Mouse (Mus musculus) cerebellum, postnatal 4 days (tissue): Measurements from ENCODE around the gene Jmjd1c.

Experiments used
- DNase-seq, 2 experiments: peaks; one replicate each; pipeline ENCODE4 v3.0.0; 2022; ENCODE audit warnings: low spot score in 2 of 2, mixed read lengths in 1 of 2

Gene Jmjd1c

DNA sequence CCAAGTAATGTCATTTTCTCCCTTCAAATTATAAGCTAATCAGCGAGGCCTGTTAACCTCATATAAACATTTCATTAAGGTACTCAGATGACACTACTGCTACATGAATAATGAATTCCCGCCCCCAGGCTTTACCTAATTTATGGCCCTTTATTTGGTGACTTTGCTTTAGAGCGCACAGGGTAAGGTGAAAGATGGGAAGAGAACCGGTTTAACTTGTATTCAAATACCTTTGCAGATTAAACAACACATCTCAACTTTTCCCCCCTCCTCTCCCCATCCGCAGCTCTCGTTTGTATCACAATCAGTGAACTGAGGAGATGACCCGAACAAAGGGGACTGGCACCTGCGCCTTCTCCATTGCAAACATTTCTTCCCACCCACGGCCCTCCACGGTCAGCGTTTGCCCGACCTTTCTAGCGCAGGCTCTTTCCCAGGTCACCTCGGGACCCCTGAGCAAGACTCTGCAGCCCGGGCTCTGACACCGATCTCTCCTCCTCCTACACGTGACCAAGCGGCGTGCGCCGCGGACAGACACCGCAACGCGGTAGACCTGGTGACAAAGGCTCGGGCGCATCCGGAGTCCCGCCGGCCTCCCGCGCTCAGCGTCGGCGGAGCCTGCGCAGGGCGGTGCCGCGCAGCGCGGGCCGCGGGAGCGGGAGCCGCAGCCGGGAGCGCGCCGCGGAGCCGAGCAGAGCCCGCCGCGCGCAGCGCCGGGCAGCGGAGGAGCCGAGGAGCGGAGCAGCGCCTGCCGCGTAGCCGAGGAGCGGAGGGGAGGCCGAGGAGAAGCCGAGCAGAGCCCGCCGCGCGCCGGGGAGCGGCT lies at the start of gene Jmjd1c:
Gene Jmjd1c, plus strand, starts transcription at position 328 of the 823 bp plus-strand sequence.
- DNase-seq = peak; percentile 58 to 84

DNA sequence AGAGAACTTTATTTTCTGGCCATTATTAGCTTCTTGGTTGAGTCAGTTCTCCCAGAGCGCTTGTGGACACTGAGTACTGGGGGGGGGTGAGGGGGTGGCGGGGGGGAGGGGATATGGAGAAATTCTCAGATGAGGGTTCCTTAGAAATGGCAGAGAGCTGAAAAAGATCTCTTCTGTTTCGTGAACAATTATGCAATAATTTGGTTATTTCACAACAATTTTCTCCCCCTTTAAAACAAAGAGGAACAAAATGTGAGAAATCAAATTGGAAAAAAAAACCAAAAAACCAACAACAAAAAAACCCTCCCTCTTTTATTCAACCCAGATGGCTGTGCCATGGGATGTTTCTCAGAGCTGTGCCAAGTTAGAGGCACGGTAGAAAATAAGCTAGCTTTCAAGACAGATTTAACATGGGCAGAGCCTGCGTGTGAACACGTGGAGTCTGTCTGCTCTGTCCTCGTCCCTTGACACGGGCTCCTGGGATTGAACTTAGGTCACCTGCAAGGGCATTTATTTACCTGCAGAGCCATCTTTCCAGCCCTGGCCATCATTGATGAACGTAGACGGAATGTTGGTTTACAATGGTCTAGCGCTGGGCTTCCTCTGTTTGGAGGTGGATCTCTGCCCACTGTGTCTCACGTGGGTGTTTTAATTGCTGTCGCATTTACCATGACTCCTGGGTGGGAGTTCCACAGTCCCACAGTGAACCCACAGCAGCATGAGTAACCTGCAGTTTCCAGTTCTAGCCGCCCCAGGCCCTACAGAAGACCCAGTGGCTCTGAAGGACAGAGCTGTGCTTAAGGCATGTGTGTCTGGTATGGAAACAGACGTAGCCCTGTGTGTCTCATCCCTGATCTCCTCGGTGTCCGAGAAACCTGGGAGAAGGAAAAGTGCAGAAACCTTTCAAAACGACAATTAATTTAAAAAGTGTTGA lies 47.9 kb upstream of the Jmjd1c start:
- DNase-seq = no peak

DNA sequence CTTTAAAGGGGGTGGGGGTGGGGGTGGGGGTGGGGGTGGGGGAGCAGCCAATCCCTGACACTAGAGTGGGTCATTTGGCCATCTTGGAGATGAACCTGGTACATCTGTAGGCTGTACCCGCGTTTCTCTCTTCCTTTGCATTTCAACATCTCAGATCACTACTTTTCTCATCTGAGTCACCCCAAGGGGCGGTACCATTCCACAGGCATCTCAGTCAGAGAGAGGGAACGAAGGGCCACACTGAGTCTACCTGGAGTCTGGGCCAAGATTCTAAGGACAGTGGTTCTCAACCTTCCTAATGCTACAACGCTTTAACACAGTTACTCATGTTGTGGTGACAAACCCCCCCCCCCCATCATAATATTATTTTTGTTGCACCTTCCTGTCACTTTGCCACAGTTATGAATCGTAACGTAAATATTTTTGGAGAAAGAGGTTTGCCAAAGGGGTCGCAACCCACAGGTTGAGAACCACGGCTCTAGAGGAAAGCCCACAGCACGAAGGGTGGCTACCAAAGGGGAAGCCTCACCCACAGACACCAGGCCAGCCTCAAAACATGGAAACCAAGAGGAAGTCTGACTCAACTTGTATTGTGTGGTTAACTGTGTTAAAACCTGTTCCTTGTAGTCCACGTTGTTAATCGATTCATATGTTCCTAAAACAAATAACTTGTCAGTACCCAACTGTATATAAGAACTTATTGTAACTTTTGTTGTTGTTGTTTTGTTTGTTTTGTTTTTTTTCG lies 46.9 kb upstream of the Jmjd1c start:
- DNase-seq = no peak

DNA sequence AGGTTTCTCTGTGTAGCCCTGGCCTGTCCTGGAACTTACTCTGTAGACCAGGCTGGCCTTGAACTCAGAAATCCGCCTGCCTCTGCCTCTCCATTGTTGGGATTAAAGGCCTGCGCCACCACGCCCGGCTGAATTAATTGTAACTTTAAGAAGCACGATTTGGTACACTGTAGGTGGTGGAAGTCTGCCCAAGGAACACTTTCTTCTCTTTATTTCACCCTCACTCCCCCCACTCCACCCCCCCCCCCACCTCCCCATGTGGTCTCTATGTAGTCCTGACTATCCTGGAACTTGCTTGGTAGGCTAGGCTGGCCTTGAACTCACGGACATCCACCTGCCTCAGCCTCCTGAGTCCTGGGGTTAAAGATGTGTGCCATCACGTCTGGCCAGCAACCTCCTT lies 46.3 kb upstream of the Jmjd1c start:
- DNase-seq = no peak

DNA sequence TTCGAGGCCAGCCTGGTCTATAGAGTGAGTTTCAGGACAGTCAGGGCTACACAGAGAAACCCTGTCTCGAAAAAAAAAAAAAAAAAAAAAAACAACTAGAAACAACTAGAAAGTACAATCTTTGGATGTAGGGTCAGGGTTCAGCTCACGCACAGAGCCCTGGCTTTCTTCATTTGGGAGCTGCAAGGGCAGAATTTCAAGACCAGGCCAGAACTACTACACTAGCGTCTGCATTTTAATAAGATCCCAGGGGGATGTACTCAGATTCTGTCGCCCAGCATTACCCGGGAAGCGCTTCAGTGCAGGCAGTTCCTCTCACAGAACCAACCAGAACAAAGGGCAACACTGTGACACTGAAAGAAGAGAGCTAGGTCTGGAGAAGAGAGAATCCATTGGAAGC lies 45.2 kb upstream of the Jmjd1c start:
- DNase-seq = no peak

DNA sequence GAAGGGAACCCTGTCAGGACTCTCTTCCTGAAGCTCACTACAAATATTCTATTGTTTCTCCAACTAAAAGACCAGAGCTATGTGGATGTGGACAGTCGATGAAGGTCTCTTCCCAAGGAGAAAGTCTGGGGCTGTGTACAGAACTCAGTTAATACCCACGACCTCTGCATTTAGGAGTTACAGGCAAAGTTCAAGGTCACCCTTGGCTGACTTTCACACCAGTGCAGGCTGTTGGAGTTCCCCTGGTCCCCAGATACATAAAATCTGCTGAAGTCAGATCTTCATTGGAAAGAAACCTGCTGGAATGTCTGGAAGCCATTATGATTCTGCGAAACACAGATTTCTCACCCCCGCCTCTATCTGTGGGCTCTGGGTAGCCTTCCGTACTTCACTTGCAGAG lies 44.5 kb upstream of the Jmjd1c start:
- DNase-seq = no peak

DNA sequence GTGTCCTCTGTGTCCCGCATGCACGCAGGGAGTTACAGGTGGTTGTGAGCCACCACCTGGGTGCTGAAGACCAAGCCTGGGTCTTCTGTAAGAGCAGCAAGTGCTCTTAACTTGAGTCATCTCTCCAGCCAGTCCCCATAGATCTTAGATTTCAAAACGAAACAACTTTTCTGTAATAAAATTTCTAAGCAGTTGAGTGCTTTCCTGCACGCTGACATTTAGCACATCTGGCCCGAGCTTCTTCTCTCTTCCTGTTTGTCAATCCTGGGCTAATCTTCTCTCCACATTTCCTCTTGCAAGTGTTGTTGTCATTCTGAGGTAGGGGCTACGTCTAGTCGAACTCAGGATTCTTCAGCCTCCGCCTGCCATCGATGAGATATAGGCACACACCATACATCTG lies 43.5 kb upstream of the Jmjd1c start:
- DNase-seq = no peak

DNA sequence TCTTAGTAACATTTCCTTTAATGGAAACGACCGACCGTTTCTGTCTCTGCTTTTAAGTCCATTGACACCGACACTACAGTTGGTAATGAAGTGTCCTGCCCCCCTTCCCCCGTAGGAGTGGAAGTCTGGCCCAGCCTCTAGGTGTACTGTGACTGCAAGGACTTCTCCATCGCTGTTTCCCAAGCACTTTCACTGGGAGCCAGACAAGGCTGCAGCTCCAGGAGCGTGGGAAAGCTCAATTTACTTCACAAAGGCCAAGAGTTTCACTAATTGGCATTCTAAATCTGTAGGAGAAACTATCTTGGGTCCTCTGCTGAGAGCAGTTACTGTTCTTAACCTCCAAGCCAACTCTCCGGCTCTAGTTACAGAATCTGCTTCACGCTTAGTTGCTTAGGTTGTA lies 42.5 kb upstream of the Jmjd1c start:
- no peak for DNase-seq

DNA sequence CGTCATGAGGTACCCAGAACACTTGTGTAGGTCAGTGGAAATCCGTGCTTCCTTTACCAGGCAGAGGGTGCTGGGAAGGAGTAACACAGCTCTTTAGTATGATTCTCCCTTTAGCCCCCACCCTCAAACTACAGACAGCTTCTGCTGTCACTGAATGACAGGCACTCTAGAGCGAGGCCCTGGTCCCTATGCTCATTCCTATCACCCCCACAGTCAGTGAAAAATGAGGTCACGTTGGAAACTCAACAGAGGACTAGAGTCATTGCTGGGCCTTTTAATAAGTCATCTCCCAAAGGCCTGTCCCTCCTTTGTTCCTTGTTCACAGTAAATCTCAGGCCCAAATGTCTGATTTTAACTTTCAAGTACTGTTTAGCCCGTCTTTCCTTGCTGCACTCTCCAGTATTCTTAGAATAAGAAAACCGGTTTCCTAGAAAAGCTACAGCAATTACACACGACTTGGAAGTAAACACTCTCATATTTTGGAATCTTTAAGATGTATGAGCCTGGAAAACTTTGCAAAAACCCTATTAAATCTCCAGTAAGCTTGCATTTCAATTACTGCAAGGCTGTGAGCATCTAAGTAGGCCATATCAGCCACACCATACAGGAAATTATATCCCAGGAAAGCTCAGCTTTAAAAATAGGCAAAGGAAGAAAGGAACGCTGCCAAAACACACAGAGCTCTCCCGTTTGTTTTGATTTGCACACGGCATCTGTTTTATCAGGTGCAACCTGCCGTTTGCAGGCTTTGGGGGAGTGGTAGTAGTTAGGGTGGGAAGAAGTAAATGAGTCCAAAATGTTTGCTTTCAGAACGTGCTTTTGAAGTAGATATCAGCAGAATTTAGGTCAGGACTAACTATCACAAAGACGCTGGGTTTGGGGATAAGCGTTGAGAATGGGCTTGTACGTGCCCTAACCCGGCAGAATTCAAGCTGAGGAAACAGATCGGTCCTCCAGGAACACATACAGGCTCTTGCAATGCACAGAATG lies 39.8 kb upstream of the Jmjd1c start:
- DNase-seq = no peak

DNA sequence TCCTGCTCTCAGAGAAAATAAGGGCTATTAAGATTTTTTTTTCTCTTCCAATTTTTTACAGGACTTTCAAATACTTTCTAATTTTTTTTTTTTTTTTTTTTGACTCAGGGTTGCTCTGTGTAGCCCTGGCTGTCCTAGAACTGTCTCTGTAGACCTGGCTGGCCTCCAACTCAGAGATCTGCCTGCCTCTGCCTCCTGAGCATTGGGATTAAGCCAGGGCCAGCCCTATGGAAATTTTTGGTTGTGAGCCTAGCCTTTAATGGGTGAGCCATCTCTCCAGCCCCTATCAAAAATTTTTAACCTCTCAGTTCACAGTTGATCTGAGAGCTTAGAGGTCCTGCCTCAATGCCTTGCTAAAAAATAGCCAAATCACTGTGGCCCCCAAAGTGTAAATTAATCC lies 38.7 kb upstream of the Jmjd1c start:
- DNase-seq = no peak

DNA sequence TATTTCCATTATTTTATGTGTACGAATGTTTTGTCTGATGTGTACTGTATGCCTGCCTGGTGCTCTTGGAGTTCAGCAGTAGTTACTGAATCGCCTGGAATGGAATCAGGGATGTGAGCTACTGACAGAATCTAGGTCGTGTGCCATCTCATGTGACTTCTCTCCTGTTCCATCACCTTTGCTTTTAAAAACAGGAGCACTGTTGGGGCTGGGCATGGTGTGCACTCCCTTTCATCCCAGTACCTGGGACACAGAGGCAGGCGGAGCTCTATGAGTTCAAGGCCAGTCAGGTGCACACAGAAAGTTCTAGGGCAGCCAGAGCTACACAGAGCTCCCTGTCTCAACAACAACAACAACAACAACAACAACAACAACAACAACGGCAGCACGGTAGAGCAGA lies 38.2 kb upstream of the Jmjd1c start:
- no peak for DNase-seq

DNA sequence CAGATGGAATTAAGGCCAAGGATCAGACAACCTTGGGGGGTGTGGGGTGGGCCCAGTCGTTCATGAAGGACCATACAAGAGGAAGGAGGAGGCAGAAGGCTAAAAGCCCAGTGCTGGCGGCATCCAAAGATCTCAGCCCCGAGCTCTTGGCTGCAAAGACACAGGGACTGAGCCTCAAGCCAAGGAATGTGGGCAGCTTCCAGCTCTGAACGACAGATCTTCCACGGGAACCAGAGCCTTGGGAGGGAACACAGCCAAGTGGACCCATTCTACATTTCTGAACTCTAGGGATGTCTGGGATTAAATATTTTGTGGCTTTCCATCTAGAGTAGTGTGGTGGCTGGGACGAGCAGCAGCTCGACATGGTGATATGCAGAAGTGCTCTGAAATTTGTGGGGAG lies 37.6 kb upstream of the Jmjd1c start:
- DNase-seq = peak in 1 of 2 experiments; percentile 64

DNA sequence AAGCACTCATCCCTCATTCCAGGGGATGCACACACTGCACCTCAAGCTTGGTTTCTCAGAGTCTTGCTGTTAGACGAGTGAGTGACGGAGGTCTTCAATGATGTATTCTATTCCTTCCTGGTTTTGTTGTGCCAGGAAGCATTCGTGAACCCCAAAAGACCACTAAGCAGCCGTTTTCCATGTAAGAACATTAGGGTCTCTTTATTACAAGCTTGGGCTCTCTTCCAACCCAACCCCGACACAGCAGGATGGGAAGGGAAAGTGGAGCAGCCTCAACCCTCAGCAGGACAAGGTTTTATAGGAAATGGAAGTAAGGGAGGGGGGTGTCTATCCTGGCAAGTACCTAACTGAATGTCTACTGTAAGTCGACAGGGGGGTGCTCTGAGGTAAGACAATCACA lies 37.2 kb upstream of the Jmjd1c start:
- no peak for DNase-seq

DNA sequence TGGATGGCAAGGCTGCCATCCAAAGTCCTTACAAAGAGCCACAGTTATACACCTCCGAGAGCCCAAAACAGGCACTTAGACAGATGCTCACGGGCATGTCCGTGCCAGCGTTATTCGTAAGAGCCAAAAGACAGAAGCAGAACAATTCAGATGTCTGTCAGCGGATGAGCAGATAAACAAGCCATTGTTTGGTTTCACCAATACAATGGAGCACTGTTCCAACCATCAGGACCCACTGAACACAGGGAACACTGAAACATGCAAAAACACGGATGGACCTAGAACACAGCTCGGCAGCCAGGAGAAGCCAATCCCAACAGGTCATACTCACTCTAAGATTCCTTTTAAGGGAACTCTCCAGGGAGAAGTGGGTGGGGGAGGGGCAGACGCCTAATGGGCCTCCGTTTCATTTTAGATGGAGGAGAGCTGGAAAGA lies 34.5 kb upstream of the Jmjd1c start:
- peak in 1 of 2 experiments; percentile 38 for DNase-seq

DNA sequence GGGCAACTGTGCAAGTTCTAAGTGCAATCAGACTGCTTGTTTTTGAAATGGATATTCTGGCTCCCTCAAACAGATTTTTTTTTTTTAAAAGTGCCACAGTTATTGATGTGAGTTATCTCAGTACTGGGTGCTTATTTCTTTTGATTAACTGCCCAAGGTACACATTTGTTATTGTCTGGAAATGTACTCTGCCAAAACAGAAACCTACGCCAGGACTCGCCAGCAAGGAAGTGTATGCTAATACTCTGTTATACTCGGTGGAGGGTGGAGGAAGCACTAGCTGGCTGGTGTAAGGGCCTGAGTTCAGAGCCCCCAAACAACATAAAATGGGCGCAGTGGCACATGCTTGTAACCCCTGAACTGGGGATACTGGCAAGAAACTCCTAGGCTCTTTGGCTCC lies 34.1 kb upstream of the Jmjd1c start:
- DNase-seq = no peak

DNA sequence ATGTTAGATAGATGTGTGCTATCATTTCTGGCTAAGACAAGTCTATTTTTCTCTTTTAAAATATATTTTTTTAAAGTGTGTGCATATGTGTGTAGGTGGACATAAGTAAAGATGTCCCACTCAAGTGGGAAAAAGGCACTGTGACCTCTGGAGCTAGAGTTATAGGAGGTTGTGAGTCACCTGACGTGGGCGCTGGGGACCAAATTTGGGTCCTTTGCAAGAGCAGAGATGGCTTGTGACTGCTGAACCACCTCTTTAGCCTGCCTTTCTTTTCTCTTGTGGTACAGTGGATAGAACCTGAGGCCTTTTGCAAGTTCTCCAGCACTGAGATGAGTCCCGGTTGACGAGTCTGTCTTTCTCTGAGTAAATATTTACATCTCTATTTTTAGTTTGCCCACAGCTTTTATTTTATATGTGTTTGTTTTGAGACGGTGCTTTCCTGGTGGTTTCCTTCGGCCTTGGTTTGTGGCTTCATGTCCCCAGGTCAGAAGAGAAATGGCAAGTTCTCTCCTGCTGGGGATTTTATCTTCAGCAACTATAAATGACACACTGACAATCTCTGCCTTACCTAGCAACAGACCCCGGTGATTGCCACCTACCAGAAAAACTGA lies 30.5 kb upstream of the Jmjd1c start:
- DNase-seq = no peak

DNA sequence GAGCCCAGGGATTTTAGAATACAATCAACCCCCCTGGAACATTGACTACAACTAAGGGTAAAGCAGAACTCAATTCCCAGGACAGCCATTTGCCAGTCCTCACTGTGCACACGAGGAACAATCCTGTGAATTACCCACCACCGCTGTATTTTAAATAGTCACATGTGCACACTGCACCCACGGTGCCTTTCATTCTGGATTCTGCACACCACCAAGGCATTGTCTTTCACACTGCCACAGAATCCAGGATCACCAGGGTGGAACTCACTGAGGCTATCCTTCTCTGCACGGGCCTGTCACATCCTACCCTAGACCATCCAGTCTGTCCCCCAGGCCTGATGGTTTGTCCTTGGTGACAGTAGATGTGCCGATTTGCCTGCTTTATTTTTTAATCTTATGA lies 30.0 kb upstream of the Jmjd1c start:
- DNase-seq = no peak

DNA sequence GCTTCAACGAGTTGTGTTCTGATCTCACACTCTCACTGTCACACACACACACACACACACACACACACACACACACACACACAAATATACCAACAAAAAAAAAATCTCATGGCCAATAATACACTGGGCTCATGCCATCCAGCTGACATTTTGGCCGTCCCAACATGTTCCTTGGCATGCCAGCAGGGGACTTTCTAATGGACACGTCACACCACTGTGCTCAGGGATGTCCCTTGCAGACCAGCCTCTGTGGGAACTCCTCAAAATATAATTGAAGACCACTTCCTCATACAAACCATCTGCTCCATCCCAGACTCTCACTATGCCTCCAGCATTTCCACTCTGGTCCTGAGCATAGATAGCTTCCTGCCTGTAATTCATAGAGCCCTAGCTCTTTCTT lies 29.5 kb upstream of the Jmjd1c start:
- DNase-seq = peak in 1 of 2 experiments; percentile 48

DNA sequence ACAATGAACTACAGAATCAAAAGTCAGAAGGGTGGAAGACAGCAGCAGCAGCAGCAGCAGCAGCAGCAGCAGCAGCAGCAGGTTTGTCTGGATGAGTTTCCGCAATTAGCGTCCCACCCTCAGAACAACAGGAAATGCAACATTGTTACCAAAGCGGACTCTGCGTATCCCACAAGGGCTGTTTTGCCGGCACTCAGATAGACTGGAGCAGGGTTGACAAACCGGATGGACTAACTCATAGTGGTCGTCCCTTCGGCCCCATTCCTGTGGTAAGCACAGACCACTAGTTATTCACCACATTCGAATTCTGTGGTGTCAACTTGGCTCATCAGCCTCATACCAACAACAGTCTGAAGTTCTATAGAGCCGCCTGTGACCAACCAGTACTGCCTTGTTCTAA lies 26.9 kb upstream of the Jmjd1c start:
- no peak for DNase-seq

DNA sequence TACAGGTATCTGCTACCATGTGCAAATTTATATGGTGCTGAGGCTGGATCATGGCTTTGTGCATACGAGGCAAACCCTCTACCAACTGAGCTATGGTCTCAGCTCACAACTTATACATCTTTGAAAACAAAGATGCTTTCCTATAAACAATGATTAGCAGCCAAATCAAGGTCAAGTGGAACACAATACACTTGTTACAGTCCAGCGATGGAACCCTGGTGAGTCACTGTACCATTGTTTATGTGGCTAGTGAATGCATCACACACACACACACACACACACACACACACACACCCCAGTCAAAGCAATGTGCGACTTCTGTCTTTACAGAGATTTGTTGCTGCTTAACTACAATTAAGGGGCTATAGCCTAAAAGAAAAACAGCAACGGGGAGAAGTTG lies 24.5 kb upstream of the Jmjd1c start:
- DNase-seq = no peak
